Mouse (Mus musculus): ENCODE data around the gene Dis3l2.

Dis3l2 gene

GRCm38 (mm10) chr1:86703300-86703964 lies at the start of gene Dis3l2:
Gene Dis3l2, plus strand, starts transcription at chr1:86703808.
- DNase-seq (ENCODE audit: low spot score in 2 of 2), result peak; percentile 73 to 87

GRCm38 (mm10) chr1:86657071-86657470 lies 46.5 kb upstream of the Dis3l2 start:
- DNase-seq (ENCODE audit: low spot score in 2 of 2), result no peak

GRCm38 (mm10) chr1:86665091-86665490 lies 38.5 kb upstream of the Dis3l2 start:
- DNase-seq (ENCODE audit: low spot score in 2 of 2), result no peak

GRCm38 (mm10) chr1:86669552-86670273 lies 33.9 kb upstream of the Dis3l2 start:
- DNase-seq (ENCODE audit: low spot score in 2 of 2), result peak; percentile 23 to 65

- peak; percentile 17 to 63 for DNase-seq (ENCODE audit: low spot score in 2 of 2)
Measured at GRCm38 (mm10) chr1:86670279-86671038, 33.1 kb upstream of the Dis3l2 start, which contains the start of gene Nppc. Gene Nppc, minus strand, starts transcription at chr1:86670571.

GRCm38 (mm10) chr1:86674385-86674784 lies 29.2 kb upstream of the Dis3l2 start:
- no peak for DNase-seq (ENCODE audit: low spot score in 2 of 2)

GRCm38 (mm10) chr1:86675126-86675525 lies 28.5 kb upstream of the Dis3l2 start:
- no peak for DNase-seq (ENCODE audit: low spot score in 2 of 2)

GRCm38 (mm10) chr1:86677624-86678023 lies 26.0 kb upstream of the Dis3l2 start:
- no peak for DNase-seq (ENCODE audit: low spot score in 2 of 2)

- no peak for DNase-seq (ENCODE audit: low spot score in 2 of 2)
Measured at GRCm38 (mm10) chr1:86678667-86679066, 24.9 kb upstream of the Dis3l2 start.

- DNase-seq (ENCODE audit: low spot score in 2 of 2), result no peak
Measured at GRCm38 (mm10) chr1:86687236-86687635, 16.4 kb upstream of the Dis3l2 start.

GRCm38 (mm10) chr1:86691027-86691426 lies 12.6 kb upstream of the Dis3l2 start:
- DNase-seq (ENCODE audit: low spot score in 2 of 2), result no peak

- DNase-seq (ENCODE audit: low spot score in 2 of 2), result no peak
Measured at GRCm38 (mm10) chr1:86696948-86697347, 6.7 kb upstream of the Dis3l2 start.

- DNase-seq (ENCODE audit: low spot score in 2 of 2), result peak in 1 of 2 experiments; percentile 33
Measured at GRCm38 (mm10) chr1:86698721-86699120, 4.9 kb upstream of the Dis3l2 start.

- DNase-seq (ENCODE audit: low spot score in 2 of 2), result no peak
Measured at GRCm38 (mm10) chr1:86699346-86700136, 4.1 kb upstream of the Dis3l2 start.

GRCm38 (mm10) chr1:86700367-86700766 lies 3.2 kb upstream of the Dis3l2 start:
- DNase-seq (ENCODE audit: low spot score in 2 of 2), result peak in 1 of 2 experiments; percentile 17

GRCm38 (mm10) chr1:86703965-86704326 lies 338 bp downstream of the Dis3l2 start:
- DNase-seq (ENCODE audit: low spot score in 2 of 2), result no peak

GRCm38 (mm10) chr1:86705461-86705860 lies 1.9 kb downstream of the Dis3l2 start:
- DNase-seq (ENCODE audit: low spot score in 2 of 2), result no peak

GRCm38 (mm10) chr1:86709546-86709945 lies 5.9 kb downstream of the Dis3l2 start:
- DNase-seq (ENCODE audit: low spot score in 2 of 2), result no peak

GRCm38 (mm10) chr1:86712045-86712444 lies 8.4 kb downstream of the Dis3l2 start:
- DNase-seq (ENCODE audit: low spot score in 2 of 2), result no peak

- no peak for DNase-seq (ENCODE audit: low spot score in 2 of 2)
Measured at GRCm38 (mm10) chr1:86713054-86713453, 9.4 kb downstream of the Dis3l2 start.

GRCm38 (mm10) chr1:86718190-86718589 lies 14.6 kb downstream of the Dis3l2 start:
- no peak for DNase-seq (ENCODE audit: low spot score in 2 of 2)

GRCm38 (mm10) chr1:86719391-86719790 lies 15.8 kb downstream of the Dis3l2 start:
- no peak for DNase-seq (ENCODE audit: low spot score in 2 of 2)

Data from spleen, postnatal 4 days (tissue).